Comparison of ENCODE assay signal across 1 mouse cellular context in genomic region chr11:53308251-53308864, GRCm38 (mm10).
TF ChIP-seq lines count a peak whose summit lies in the region.

No protein-coding gene starts in this region.

TF ChIP-seq in MEL, 35 proteins besides CTCF, POLR2A, EP300 and RAD21 (continued from another document):
- peak; percentile 54; the same call in 1 of the 2 replicates for TF ChIP-seq MEF2A (IDR thresholded peaks at IDR 0.05; ENCODE audit: extremely low read depth, insufficient replicate concordance, low read depth, low read length, poor library complexity, severe bottlenecking)
- peak; percentile 88 for TF ChIP-seq ETS1 (IDR thresholded peaks at IDR 0.05; ENCODE audit: low read depth, low read length)
- no peak for TF ChIP-seq ZKSCAN1 (IDR thresholded peaks at IDR 0.05; ENCODE audit: low read depth, low read length)
- TF ChIP-seq SMC3 (IDR thresholded peaks at IDR 0.05; ENCODE audit: low read depth, low read length), result peak; percentile 12; the same call in 1 of the 2 replicates
- peak; percentile 18; the same call in 1 of the 2 replicates for TF ChIP-seq CHD2 (IDR thresholded peaks at IDR 0.05; ENCODE audit: low read length)
- TF ChIP-seq ZMIZ1 (IDR thresholded peaks at IDR 0.05; ENCODE audit: low read depth, low read length), result peak; percentile 55; the same call in 1 of the 2 replicates
- TF ChIP-seq GABPA (IDR thresholded peaks at IDR 0.05; ENCODE audit: low read depth, low read length), result no peak
- no peak for TF ChIP-seq CHD1 (IDR thresholded peaks at IDR 0.05; ENCODE audit: low read depth, low read length)
- peak; percentile 88 for TF ChIP-seq MAFK (IDR thresholded peaks at IDR 0.05; ENCODE audit: borderline replicate concordance, low read depth, low read length)
- peak; percentile 53 for TF ChIP-seq USF1 (IDR thresholded peaks at IDR 0.05; ENCODE audit: low read depth, low read length)
- TF ChIP-seq KAT2A (conservative IDR thresholded peaks at IDR 0.05; ENCODE audit: low read depth, low read length), result peak; percentile 43
- TF ChIP-seq MYC (IDR thresholded peaks at IDR 0.05; ENCODE audit: low read depth, low read length), result 0 out of 2 replicates have a peak, but pooled peaks have one; percentile 37
- TF ChIP-seq TCF12 (IDR thresholded peaks at IDR 0.05; ENCODE audit: low read depth, low read length), result peak; percentile 99
- TF ChIP-seq MAZ (IDR thresholded peaks at IDR 0.05; ENCODE audit: low read depth, low read length), result peak; percentile 77; the same call in 1 of the 2 replicates
